Mouse (Mus musculus): ENCODE results near the gene Cyct.

Gene Cyct

DNA sequence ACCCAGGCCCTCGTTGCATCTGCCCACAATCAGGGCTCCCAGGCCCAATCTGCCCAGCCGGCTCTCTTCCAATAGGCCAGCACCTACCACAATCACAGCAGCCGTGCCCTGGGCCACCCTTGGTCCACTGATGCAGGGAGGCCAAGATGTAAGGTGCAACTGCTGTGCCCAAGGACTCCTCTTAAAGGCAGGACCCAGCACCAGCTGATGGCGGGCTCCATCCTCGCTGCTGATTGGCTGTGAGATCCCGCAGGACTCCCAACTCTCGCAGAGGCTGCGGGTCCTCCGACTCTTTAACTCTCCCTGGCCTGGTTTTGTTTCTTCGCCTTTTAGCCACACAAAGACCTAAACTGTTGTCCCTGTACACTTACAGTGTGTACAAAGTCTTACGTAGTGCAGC, at the start of gene Cyct:
Cyct (minus strand) TSS at position 225 of the 400 bp plus-strand sequence.
- no peak for DNase-seq

DNA sequence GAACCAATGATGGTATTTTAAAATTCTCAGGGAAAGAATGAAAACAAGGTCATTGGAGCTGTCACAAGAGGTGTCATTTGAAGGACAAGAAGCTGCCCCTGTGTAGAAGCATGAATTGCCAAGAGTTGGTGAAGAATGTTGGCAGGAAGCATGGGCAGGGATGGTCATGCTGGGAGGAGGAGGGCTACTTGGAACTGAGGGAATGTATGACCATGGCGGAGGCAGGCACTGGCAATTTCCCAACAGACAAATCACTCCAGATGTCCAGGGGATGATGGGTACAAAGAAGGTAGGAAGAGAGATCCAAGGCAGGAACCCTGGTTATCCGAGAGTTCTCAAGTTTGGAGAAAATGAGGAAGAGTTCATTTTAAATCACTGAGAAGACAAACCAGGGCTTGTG, 49.7 kb upstream of the Cyct start:
- DNase-seq, result no peak

DNA sequence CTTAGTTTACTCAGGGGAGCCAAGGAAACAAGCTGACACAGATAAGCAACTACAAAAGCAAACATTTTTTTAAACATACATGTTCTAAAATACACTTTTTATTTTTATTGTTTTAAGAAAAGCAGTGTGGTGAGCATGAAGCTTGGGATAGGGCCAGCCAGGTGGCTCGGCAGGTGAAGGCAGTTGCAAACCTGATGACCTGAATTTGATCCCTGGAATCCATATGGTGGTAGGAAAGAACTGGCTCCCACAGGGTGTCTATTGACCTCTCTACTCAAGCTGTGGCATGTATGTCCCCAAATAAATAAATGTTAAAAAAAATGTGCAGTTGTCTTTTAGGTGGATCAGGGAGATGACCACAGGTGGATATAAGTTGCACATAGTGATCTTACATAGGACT, 49.3 kb upstream of the Cyct start:
- no peak for DNase-seq

DNA sequence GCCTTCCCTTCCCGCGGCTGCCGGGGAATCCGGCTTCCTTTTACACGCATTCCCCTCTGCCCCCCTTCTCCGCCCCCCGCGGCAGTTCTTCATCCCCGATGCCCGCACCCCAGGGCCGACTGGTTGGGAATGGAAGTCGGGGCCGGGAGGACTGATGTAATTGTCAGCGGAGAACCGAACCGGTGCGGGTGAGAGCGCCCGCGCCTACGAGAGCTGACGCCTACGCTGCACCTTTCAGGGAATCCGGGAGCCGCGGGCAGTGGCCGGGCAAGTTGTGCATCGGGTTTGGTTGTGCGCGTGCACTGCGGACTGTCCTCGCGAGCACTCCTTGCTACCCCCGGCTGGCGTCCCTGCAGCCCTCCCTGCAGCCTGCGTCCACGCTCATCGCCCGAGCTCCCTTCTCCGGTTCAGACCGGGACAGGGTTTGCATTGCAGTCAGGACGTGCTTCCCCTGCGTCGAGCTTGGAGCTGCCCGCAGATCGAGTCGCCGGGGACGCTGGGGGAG, 46.7 kb upstream of the Cyct start:
- peak; percentile 79 for DNase-seq

DNA sequence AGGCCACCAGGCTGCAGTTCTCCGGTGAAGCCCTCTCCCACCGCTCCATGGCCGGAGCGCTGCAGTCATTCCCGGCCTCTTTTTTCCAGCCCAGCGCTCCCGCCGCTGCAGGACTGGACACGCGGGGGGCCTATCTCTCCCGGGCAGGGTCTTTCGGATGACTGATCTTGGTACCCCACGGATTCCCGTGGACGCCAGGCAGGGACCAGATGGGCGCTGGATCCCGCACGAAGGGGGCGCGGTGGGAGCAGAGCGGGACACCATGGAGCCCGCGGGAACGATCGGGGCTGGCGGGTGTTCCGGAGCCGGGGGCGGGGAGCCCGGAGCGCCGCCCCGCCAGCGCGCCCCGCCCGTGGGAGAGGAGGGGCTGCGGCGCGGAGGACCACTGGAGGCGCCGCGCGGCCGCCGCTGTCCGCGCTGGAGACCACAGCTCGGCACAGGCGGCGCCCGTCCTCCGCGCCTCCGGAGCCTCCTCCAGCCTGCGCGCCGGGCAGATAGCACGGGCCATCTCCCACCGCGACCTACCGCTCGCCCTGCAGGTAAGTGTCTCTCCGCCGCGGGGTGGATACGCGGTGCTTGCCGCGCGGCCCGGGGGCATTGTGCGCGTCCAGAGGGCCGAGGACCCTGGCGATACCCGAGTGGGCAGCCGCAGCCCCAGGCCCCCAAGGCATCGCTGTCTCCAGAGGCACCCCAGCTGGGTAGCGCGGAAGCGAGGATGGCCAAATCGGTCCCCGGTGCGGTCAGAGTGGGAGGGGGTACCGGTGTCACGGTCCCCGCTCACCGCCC, 46.1 kb upstream of the Cyct start, which contains the start of gene Osbpl6:
Osbpl6 (plus strand) TSS at position 358 of the 786 bp plus-strand sequence.
- DNase-seq, result peak; percentile 79

DNA sequence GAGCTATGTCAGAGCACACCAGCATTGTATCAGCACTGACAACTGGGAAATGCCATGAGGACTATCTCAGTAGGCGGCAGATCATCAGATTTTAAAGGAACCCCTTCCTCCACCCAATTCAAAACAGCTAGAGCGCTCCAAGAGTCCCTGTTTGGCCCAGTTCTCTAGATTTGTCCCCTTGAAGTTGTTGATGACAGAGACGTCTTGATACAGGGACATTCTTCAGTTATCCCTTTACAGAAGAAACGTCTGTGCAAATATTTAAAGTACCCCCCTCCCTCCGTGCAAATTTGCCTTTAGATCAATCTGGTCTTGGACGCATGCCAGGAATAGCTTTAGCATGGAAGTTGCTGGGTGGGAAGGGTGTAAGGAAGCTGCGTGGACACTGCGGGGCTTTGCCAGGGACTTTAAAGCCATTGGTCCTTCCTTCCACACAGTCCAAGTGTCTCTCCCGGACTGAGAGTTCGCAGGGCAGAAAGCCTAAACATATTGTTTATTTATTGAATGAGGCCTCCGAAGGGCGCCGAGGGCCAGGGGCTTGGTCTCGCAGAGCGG, 45.4 kb upstream of the Cyct start:
- DNase-seq, result peak; percentile 14

DNA sequence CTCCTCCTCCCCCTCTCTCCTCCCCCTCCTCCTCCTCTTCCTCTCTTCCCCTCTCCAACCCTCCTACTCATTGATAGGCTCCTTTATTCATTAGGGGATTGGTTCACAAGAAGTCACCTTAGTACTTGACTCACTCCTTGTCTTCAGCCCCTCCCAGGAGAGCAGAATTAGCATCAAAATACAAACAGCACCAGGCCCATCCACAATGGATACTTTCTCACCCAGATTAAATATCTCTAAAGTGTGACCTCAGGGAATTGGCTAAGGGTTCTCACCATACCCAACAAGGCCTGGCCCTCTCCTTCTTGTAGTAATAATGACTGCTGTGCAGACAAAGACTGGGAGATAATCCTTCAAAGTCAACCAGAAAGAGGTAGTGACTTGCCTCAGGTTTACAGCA, 39.9 kb upstream of the Cyct start:
- DNase-seq, result no peak

DNA sequence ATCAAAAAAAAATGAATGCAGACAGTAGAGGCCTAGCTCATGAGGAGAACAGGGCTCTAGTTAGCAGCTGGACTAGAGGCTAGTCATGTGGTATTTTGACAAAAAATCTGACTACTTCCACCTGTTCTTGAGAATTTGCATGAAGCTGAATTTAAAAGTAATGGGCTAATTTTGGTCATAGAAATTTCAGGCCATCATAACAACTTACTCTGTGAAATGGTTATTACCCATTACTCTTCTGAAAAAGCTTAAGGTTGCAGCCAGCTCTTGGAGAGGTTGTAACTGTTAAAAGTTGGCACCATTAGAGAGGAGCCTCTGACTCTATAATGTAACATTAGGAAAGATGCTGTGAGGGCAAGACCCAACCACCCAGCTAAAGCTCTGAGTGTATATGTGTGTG, 26.3 kb upstream of the Cyct start:
- no peak for DNase-seq

DNA sequence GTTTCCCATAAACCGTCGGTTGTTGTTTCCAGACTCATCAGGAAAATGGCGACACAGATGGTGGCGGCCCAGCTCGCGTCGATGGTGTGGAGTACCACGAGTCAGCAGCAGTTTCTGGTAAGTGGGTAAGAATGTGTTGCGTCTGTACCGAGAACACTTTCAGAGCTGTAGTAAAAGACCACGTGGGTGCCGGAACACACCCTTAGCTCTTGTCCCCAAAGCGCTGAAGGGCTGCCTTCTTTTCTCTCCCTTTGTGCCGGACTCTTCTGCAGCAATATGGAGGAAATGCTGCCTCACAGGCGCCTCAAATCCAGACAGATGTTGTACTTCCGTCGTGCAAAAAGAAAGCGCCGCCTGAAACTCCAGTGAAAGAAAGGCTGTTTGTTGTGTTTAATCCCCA, 18.4 kb upstream of the Cyct start:
- no peak for DNase-seq

DNA sequence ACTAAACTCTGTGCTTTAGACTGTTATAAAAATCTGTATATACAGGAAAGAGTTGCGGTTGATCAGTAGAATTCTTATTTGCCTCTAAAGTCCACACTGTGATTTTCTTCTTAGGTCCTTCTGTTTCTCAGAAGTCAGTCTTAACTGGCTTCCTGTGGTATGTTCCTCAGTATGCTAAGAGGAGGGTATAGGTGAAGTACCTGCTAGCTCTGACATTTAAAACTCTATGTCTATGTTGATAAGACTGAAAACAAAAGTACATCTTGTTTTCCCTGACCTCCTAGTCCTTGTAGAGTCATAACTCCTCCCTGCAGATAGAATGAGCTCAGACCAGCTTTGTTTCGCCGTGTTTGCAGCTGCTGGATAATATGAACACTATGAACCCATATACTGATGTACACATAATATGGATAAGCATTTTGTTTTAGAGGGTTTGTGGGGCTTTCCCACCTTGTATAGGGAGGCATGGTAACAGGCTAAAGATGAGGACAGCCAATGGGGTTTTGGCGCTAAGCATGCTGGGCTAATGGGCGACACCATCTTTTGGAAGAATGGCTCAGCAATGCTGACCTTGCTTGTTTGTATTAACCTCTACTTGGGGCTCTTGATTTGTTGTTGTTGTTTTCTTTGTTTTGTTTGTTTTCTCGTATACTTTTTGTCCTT, 14.4 kb upstream of the Cyct start:
- no peak for DNase-seq

DNA sequence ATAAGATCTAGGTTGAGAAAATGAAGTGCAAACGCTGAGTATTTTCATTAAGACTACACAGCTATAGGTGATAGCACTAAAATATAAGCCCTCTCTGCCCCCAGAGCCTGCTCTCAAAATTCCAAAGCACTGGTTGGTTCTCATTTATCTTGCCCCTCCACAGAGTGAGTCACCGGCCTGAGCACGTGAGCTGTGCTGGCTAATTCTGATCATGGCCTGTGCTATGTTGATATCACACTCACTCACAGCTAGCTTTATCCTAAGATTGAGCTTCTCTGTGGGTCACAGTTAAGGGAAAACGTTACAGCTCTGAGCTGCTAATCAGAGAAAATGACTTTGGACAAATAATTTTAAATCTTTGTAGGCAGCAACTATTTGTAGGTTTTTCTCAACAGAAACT, 12.0 kb upstream of the Cyct start:
- no peak for DNase-seq

DNA sequence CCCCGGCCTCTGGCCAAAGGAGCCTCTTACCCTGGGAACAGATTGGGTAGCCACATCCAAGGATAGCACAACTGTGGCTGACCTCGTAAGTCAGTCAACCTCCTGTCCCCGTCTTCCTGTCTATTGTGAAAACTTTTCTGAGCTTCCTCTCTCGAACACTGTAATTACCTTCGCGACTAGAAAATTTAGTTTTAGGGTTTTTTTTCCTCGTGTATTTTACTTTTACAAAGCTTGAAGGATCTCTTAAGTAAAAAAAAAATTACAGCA, 10.3 kb upstream of the Cyct start:
- DNase-seq, result no peak

DNA sequence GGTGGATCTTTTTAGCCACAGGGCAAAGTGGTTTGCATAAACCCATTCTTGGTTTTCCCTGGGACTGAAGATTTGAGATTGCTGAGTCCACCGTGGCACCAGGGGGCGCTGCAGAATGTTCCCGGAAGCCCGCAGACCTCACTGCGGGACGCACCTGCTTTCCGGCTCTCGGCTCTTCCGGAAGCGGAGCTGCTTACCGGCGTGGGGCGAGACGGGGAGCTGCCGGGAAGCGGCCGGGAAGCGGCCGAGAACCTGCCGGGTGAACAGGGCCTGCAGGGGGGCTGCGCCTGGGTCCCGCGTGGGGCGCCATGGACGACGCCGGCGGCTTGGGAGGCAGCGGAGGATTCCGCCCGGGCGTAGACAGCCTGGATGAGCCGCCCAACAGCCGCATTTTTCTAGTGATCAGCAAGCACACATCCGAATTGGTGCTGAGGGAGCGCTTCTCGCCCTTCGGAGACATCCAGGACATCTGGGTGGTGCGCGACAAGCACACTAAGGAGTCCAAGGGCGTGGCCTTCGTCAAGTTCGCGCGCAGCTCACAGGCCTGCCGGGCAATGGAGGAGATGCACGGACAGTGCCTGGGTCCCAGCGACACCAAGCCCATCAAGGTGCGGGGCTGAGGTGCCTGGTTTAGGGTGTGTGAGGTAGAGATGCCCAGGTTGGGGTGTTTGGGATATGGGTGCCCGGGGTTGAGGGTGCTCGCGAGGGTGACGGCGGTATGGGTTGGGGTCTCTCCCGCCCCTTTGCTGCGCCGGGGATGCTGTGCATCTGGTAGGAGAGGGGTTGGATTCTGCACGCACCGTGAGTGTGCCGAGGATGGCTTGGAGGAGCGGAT, 9.8 kb upstream of the Cyct start, which contains the start of gene Rbm45:
Rbm45 (plus strand) TSS at position 164 of the 835 bp plus-strand sequence.
- DNase-seq, result peak; percentile 90

DNA sequence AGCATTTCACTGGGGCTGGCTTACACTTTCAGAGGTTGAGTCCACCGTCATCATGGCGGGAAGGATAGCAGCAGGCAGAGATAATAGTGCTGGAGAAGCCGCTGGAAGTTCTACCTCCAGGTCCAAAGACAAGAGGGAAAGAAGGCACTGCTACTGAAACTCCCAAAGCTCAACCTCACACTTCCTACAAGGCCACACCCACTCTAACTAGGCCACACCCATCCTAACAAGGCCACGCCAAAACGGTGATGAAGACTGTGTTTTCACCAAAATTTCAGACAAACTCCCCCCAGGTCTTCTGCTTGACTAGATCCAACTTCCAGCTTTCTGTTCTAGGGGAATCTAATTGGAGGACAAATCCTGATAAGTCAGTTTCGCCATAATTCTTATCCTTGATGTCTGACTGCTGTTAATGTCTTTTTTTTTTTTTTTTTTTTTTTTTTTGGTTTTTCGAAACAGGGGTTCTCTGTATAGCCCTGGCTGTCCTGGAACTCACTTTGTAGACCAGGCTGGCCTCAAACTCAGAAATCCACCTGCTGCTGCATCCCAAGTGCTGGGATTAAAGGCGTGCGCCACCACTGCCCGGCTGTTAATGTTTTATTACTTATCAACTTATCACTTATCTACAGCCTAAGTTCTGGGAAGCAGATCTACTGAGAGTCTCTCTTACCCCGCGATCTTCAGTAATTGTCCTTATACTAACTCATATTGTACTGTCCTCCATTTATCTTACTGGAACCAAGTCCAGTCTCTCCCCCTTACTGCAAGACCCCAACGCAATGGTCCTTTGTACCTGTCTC, 8.8 kb upstream of the Cyct start:
- no peak for DNase-seq

DNA sequence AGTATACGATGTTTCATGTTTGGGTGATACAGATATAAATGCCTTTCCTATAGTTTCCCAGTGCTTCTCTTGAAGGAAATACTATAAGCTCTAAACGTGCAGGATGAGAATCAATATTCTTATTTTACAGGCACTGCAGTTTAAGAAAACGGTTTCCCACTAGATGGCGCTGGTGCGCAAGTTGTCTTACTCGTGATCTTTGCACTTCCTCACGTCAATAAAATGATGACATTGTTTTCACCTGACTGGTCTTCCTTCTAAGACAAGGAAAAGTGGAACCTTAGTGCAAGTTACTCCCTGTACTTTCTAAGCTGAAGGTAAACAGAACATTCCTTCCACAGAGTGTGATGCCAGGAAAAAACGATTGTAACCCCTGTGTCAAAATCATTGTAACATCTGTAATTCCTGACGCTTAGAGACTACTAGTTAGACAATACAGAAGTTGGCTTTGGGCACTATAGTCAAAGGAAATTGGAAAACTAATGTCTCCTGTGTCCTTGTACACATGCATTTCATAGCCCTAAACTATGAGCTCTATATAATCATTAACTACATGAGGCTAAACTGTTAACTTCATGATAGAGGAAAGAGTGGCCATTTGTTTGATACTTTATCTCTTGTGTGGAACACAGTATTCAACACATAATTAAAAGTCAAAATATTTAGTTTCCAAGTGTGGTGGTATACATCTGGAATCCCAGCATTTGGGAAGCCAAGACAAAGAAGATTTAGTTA, 7.1 kb upstream of the Cyct start:
- DNase-seq, result peak; percentile 67

DNA sequence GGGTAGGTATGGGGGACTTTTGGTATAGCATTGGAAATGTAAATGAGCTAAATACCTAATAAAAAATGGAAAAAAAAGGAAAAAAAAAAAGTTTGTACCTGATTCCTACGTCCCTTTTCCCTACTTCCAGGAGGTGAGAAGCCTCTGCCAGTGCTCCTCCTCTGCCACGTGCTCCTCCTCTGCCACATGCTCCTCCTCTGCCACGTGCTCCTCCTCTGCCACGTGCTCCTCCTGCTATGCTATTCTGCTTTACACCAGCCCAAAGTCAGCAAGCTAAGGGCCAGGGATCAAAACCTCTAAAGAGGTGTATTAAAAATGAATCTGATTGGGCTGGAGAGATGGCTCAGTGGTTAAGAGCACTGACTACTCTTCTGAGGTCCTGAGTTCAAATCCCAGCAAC, 5.6 kb upstream of the Cyct start:
- DNase-seq, result no peak

DNA sequence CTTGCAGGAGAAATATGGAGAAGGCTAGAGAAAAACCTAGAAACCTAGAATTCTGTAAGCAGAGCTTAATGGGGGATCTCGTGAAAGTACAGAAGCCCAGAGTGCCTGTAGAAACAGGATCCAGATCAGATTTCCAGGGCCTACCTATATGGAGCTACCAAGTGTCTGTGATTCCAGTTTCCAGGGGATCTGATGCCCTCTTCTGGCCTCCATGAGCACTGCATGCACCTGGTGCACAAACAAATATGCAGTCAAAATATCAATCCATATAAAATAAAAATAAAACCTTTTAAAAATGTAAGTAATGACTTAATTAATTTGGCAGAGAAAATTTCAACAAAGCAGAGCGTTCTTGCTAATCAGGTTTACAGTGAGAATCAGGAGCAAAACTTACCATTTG, 1.9 kb upstream of the Cyct start:
- no peak for DNase-seq

DNA sequence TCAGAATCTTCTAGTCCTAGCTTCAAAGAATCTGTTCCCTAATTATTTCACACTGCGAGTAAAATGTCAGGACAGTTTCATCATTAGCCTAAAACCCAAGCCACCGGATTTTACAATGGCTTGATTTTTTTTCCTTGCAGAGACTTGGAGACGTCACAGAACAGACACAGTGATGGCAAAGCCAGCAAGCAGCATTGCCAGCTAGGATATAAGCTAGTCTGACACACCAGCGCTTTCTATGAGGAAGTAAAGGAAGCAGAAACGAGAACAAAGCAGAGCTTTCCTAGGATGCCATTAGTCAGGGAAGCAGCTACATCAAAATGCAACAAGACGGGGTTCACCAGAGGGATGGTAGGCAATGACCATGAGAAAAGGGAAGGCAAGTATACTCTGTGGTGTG, 12.4 kb downstream of the Cyct start:
- DNase-seq, result no peak

DNA sequence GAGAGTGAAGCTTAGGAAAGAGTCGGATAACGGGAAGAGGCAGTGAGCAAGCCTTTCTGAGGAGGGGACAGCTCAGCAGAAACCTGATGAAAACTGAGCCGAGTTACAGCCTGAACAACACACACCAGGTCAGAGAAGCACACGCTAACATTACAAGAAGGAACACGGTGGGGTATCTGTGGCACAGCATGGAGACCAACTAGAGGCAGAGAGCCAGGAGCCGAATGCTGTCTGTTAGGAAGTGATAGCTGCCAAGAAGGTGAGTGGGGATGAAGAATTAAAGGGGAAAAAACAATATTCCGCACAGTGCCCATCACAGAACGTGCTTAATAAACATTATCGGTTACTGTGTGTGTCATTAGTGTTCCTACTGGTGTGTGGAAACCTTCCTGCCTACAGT, 18.1 kb downstream of the Cyct start:
- DNase-seq, result no peak

DNA sequence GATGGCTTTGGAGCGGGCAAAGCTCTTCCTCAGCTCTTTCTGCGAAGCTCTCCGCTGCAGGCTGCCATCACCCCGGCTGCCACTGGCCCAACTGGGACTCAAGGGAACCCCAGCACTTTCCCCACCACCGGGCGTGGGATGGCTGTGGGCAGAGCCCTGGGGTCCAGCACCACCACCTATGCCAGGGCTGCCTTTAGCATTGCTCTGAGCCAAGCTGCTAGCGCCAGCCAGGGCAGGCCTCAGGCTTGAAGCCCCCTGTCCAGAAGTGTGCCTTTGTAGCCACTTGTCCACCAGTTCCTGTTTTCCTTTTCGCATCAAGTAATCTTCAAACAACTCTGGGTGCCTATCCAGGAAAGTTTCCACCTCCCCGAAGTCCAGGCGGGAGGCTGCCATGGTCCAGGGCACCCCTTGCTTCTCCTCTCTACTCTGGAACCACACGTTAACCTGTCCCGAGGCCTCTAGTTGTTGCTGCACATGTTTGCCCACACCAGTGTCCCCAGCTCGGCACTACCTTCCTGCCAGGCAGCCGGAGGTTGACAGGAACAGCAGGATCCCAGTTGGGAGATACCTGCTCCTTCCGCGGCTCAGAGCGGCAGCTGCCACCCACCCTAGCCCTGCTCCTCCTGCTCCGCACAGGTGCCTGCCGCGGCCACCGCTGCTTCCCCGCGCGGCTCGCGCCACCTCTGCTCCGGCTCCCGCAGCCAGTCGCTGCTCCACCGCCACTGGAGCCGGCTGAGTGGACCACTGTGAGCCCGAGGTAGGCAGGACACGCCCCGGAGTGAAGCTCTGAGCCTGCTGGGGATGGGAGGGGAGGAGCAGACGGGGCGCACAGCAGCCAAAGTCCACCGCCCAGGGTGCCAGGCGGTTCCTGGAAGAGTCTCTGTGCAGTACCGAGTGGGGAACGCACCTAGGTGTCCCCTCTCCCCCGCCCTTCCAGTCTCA, 21.8 kb downstream of the Cyct start, which contains the start of gene Pde11a:
Pde11a (minus strand) TSS at position 560 of the 942 bp plus-strand sequence.
- DNase-seq, result peak; percentile 11
